Mouse (Mus musculus) lung, postnatal 0 days (tissue): Measurements from ENCODE around the gene Dtx3. TPM values are rescaled to one million over a fixed set of nuclear protein-coding genes. Genes with fewer than 3 reads are reported as not detected.

Experiments
- ATAC-seq: fragments of 200-750 bp; cut with Nextera tagmentation; 2 replicates; pipeline ENCODE4 v1.8.0; 2017; ENCODE audit warnings: moderate library complexity
- DNase-seq: peaks from one replicate; pipeline ENCODE4 v3.0.0-alpha.2; 2016; ENCODE audit warnings: low spot score
- H3K27ac ChIP-seq: fragments of 300-500 bp; sonication (generic); 2 replicates; pipeline ENCODE4 v1.5.1; 2014; ENCODE audit warnings: antibody characterized with exemption, mild to moderate bottlenecking, low read length, mixed read lengths
- H3K27me3 ChIP-seq: fragments of 300-500 bp; sonication (generic); replicated peaks from 2 replicates; pipeline ENCODE4 v1.6.1; 2014; ENCODE audit warnings: low read length, mixed read lengths; ENCODE audit not compliant: insufficient read depth
- H3K36me3 ChIP-seq: fragments of 300-500 bp; sonication (generic); 2 replicates; pipeline ENCODE4 v1.6.1; 2014; ENCODE audit warnings: low read length, mixed read lengths; ENCODE audit not compliant: insufficient read depth
- H3K4me1 ChIP-seq: fragments of 300-500 bp; sonication (generic); 2 replicates; pipeline ENCODE4 v1.6.1; 2014; ENCODE audit warnings: antibody characterized with exemption, low read depth, low read length, mixed read lengths; ENCODE audit not compliant: insufficient read depth
- H3K4me2 ChIP-seq: fragments of 300-500 bp; sonication (generic); replicated peaks from 2 replicates; pipeline ENCODE4 v1.6.1; 2014; ENCODE audit warnings: low read depth, mild to moderate bottlenecking, low read length, moderate library complexity, mixed read lengths
- H3K4me3 ChIP-seq: fragments of 300-500 bp; sonication (generic); 2 replicates; pipeline ENCODE4 v1.5.1; 2014; ENCODE audit warnings: low read depth, low read length
- H3K9ac ChIP-seq: fragments of 300-500 bp; sonication (generic); replicated peaks from 2 replicates; pipeline ENCODE4 v1.6.1; 2014; ENCODE audit warnings: low read depth, mild to moderate bottlenecking
- H3K9me3 ChIP-seq: fragments of 300-500 bp; sonication (generic); 2 replicates; pipeline ENCODE4 v1.6.1; 2016; ENCODE audit warnings: low read length, mixed read lengths
- CTCF ChIP-seq: IDR thresholded peaks from 2 replicates; pipeline ENCODE4 v1.5.1; 2016; ENCODE audit warnings: antibody characterized with exemption, mild to moderate bottlenecking
- EP300 ChIP-seq: IDR thresholded peaks from 2 replicates; pipeline ENCODE4 v1.6.1; 2016; ENCODE audit warnings: antibody characterized with exemption, mild to moderate bottlenecking, control low read depth
- WGBS: fragments of 180-500 bp; shearing (Covaris S2); extraction: QIAGEN DNeasy Blood & Tissue Kit; methylation state at CpG from one replicate; pipeline ENCODE4 v1.1.7; 2014; 5-methylcytosine and 5-hydroxymethylcytosine counted together
- polyA plus RNA-seq: library from polyadenylated mRNA; unstranded; fragments of >200 nt; fragmentation: Nextera tagmentation; extraction: Ambion mirVana; gene quantifications from 2 replicates; pipeline ENCODE4 v1.2.1, GENCODE M21; 2015

Dtx3 gene
- polyA plus RNA-seq: 47.5 and 47.8 TPM in 2 replicates

GRCm38 (mm10) chr10:127195328-127196129 is at the start of gene Dtx3:
Gene Dtx3, minus strand, starts transcription at chr10:127195728.
- 1% methylated on average over 24 of the region's 47 CpGs for WGBS
- TF ChIP-seq EP300 (no peak), CTCF (no peak)
- ATAC-seq: peak; percentile 41
- Histone ChIP-seq H3K36me3 (0 out of 2 replicates have a peak, but pooled peaks cover 12% of the 10 kb centered on the region), H3K4me2 (peak within 1 kb of the TSS; percentile 95), H3K4me3 (peak within 1 kb of the TSS; percentile 64), H3K27ac (peak within 1 kb of the TSS; percentile 92), H3K4me1 (peaks cover 5% of the 10 kb centered on the region; the same call in 1 of the 2 replicates), H3K9me3 (no peaks in the 10 kb centered on the region), H3K27me3 (no peaks in the 10 kb centered on the region), H3K9ac (peak within 1 kb of the TSS; percentile 67)
- DNase-seq: peak; percentile 55

- H3K36me3 ChIP-seq: no peaks in the 10 kb centered on the region
- H3K27ac ChIP-seq: no peak overlapping the region
- no peak overlapping the region for H3K4me2 ChIP-seq
- no peak overlapping the region for H3K9ac ChIP-seq
- no peak for ATAC-seq
- TF ChIP-seq CTCF: no peak
- no peaks in the 10 kb centered on the region for H3K9me3 ChIP-seq
- no peaks in the 10 kb centered on the region for H3K4me1 ChIP-seq
- no peak overlapping the region for H3K4me3 ChIP-seq
- H3K27me3 ChIP-seq: no peaks in the 10 kb centered on the region
- DNase-seq: no peak
- 67% methylated on average over 18 of the region's 18 CpGs for WGBS
Measured at GRCm38 (mm10) chr10:127238241-127238824, 42.8 kb upstream of the Dtx3 start.

GRCm38 (mm10) chr10:127236541-127236940 is 41.0 kb upstream of the Dtx3 start:
- TF ChIP-seq EP300 (no peak), CTCF (no peak)
- DNase-seq (no peak), ATAC-seq (no peak)
- H3K9ac ChIP-seq: no peak overlapping the region
- no peak overlapping the region for H3K4me2 ChIP-seq
- no peaks in the 10 kb centered on the region for H3K36me3 ChIP-seq
- no peak overlapping the region for H3K27ac ChIP-seq
- no peaks in the 10 kb centered on the region for H3K27me3 ChIP-seq
- no peaks in the 10 kb centered on the region for H3K4me1 ChIP-seq
- H3K9me3 ChIP-seq: no peaks in the 10 kb centered on the region
- WGBS: 37% methylated on average over 9 of the region's 9 CpGs
- no peak overlapping the region for H3K4me3 ChIP-seq

GRCm38 (mm10) chr10:127233141-127233540 is 37.6 kb upstream of the Dtx3 start:
- WGBS: 76% methylated on average over 9 of the region's 9 CpGs
- no peaks in the 10 kb centered on the region for H3K9me3 ChIP-seq
- H3K9ac ChIP-seq: no peak overlapping the region
- TF ChIP-seq CTCF: peak; percentile 47
- no peak for TF ChIP-seq EP300
- no peaks in the 10 kb centered on the region for H3K4me1 ChIP-seq
- H3K4me2 ChIP-seq: no peak overlapping the region
- H3K27me3 ChIP-seq: no peaks in the 10 kb centered on the region
- H3K4me3 ChIP-seq: no peak overlapping the region
- DNase-seq: peak; percentile 8
- no peak for ATAC-seq
- no peaks in the 10 kb centered on the region for H3K36me3 ChIP-seq
- H3K27ac ChIP-seq: no peak overlapping the region

GRCm38 (mm10) chr10:127231741-127232140 is 36.2 kb upstream of the Dtx3 start:
- 79% methylated on average over 14 of the region's 14 CpGs for WGBS
- TF ChIP-seq CTCF: no peak
- TF ChIP-seq EP300: no peak
- no peaks in the 10 kb centered on the region for H3K36me3 ChIP-seq
- DNase-seq: no peak
- no peak overlapping the region for H3K4me2 ChIP-seq
- no peaks in the 10 kb centered on the region for H3K4me1 ChIP-seq
- H3K4me3 ChIP-seq: no peak overlapping the region
- no peak overlapping the region for H3K9ac ChIP-seq
- ATAC-seq: no peak
- H3K27ac ChIP-seq: no peak overlapping the region
- H3K9me3 ChIP-seq: no peaks in the 10 kb centered on the region
- no peaks in the 10 kb centered on the region for H3K27me3 ChIP-seq

GRCm38 (mm10) chr10:127230693-127231092 is 35.2 kb upstream of the Dtx3 start:
- Histone ChIP-seq H3K27ac (no peak overlapping the region), H3K9ac (no peak overlapping the region), H3K4me1 (no peaks in the 10 kb centered on the region), H3K9me3 (no peaks in the 10 kb centered on the region), H3K4me2 (no peak overlapping the region), H3K27me3 (no peaks in the 10 kb centered on the region), H3K36me3 (no peaks in the 10 kb centered on the region), H3K4me3 (no peak overlapping the region)
- no peak for TF ChIP-seq EP300
- no peak for TF ChIP-seq CTCF
- WGBS: 73% methylated on average over 12 of the region's 12 CpGs
- ATAC-seq (no peak), DNase-seq (no peak)
